Mouse (Mus musculus) heart, embryonic 11.5 days (tissue): ENCODE measurements around the gene Adcy5. TPM values are rescaled to one million over a fixed set of nuclear protein-coding genes. Genes with fewer than 3 reads are reported as not detected.

ENCODE experiments used
- ATAC-seq: fragments of 200-750 bp; cut with Nextera tagmentation; replicated peaks from 2 replicates; pipeline ENCODE4 v1.8.0; 2017; ENCODE audit warnings: moderate library complexity; ENCODE audit not compliant: insufficient number of reproducible peaks, low FRiP score, low TSS enrichment
- H3K27ac ChIP-seq: fragments of 300-500 bp; sonication (generic); 2 replicates; pipeline ENCODE4 v1.5.1; 2014; ENCODE audit warnings: mild to moderate bottlenecking, low read depth, low read length
- H3K27me3 ChIP-seq: fragments of 300-500 bp; sonication (generic); 2 replicates; pipeline ENCODE4 v1.6.1; 2014; ENCODE audit warnings: mild to moderate bottlenecking, low read length, mixed read lengths; ENCODE audit not compliant: control insufficient read depth, insufficient read depth
- H3K36me3 ChIP-seq: fragments of 300-500 bp; sonication (generic); 2 replicates; pipeline ENCODE4 v1.6.1; 2014; ENCODE audit warnings: mild to moderate bottlenecking, low read length, moderate library complexity, mixed read lengths; ENCODE audit not compliant: control insufficient read depth, insufficient read depth
- H3K4me1 ChIP-seq: fragments of 300-500 bp; sonication (generic); 2 replicates; pipeline ENCODE4 v1.6.1; 2014; ENCODE audit warnings: low read length; ENCODE audit not compliant: control insufficient read depth, insufficient read depth
- H3K4me2 ChIP-seq: fragments of 300-500 bp; sonication (generic); 2 replicates; pipeline ENCODE4 v1.6.1; 2014; ENCODE audit warnings: mild to moderate bottlenecking, moderate library complexity
- H3K4me3 ChIP-seq: fragments of 300-500 bp; sonication (generic); 2 replicates; pipeline ENCODE4 v1.5.1; 2014; ENCODE audit warnings: low read depth, low read length
- H3K9ac ChIP-seq: fragments of 300-500 bp; sonication (generic); 2 replicates; pipeline ENCODE4 v1.6.1; 2014; ENCODE audit warnings: mild to moderate bottlenecking, low read depth, low read length, moderate library complexity
- H3K9me3 ChIP-seq: fragments of 300-500 bp; sonication (generic); replicated peaks from 2 replicates; pipeline ENCODE4 v1.6.1; 2016; ENCODE audit warnings: low read length; ENCODE audit not compliant: control insufficient read depth
- WGBS: fragments of 180-500 bp; shearing (Covaris S2); extraction: QIAGEN DNeasy Blood & Tissue Kit; methylation state at CpG from one replicate; pipeline ENCODE4 v1.1.7; 2014; ENCODE audit not compliant: insufficient replicate concordance; 5-methylcytosine and 5-hydroxymethylcytosine counted together
- polyA plus RNA-seq: library from polyadenylated mRNA; unstranded; fragments of >200 nt; fragmentation: Nextera tagmentation; extraction: Ambion mirVana; gene quantifications from 2 replicates; pipeline ENCODE4 v1.2.1, GENCODE M21; 2014

Gene Adcy5
- polyA plus RNA-seq, 1 experiment from 2014 or later: 5.6 TPM

DNA sequence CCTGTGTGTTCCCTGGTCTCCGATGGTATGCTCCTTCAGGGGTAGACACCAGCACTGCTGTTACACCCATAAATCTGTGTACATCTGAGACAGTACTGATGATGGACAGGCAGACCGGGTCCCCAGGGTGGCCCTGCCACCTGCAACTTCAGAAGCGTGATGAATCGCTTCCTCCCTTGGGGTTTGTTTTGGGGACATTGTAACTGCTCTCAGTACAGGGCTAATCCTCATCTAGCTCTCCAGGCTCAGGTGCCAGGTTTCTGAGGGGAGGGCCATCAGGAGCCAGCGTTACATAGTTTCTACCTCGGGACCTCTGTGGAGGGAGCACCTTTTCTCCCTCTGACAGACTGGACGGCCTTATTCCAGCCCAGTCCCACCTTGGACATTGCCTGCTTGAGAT is 36.1 kb downstream of the Adcy5 start:
- no peak for ATAC-seq
- H3K9me3 ChIP-seq: no peaks in the 10 kb centered on the region
- no peaks in the 10 kb centered on the region for H3K27me3 ChIP-seq
- H3K27ac ChIP-seq: no peak overlapping the region
- no peak overlapping the region for H3K4me2 ChIP-seq
- no peak overlapping the region for H3K9ac ChIP-seq
- no peak overlapping the region for H3K4me3 ChIP-seq
- 77% methylated on average over 7 of the region's 7 CpGs for WGBS
- peaks cover 22% of the 10 kb centered on the region for H3K4me1 ChIP-seq
- H3K36me3 ChIP-seq: no peaks in the 10 kb centered on the region

DNA sequence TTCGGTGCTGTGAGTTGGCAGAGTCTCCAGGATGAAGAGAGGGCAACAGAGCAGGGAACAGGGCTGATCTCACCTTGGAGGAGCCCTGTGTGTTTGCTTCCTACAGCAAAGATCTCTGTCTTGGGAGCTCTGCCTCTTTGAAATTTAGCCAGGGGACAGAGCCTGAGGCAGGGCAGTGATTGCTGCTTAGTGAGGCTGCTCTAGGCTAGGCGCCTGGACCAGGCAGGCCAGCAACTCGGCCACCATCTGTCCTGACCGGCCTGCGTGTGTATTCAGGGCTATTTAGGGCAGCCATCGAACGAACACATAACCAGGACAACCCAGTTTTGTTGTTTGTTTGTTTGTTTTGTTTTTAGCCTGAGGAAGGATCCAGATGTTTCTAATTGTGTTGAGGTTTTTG is 36.6 kb downstream of the Adcy5 start:
- 70% methylated on average over 7 of the region's 7 CpGs for WGBS
- no peak for ATAC-seq
- peaks cover 22% of the 10 kb centered on the region for H3K4me1 ChIP-seq

GRCm38 (mm10) chr16:35192471-35192870 is 37.8 kb downstream of the Adcy5 start:
- H3K36me3 ChIP-seq: no peaks in the 10 kb centered on the region
- H3K27me3 ChIP-seq: no peaks in the 10 kb centered on the region
- peaks cover 22% of the 10 kb centered on the region for H3K4me1 ChIP-seq
- no peak overlapping the region; the same call in 1 of the 2 replicates for H3K9ac ChIP-seq
- no peak overlapping the region for H3K4me2 ChIP-seq
- WGBS: 89% methylated on average over 4 of the region's 4 CpGs
- H3K9me3 ChIP-seq: no peaks in the 10 kb centered on the region
- no peak overlapping the region for H3K4me3 ChIP-seq
- H3K27ac ChIP-seq: no peak overlapping the region
- ATAC-seq: no peak

More for the DNA sequence above, 36.6 kb downstream of the Adcy5 start:
- Histone ChIP-seq H3K36me3 (no peaks in the 10 kb centered on the region), H3K9ac (no peak overlapping the region), H3K9me3 (no peaks in the 10 kb centered on the region), H3K4me2 (no peak overlapping the region), H3K27ac (no peak overlapping the region), H3K4me3 (no peak overlapping the region), H3K27me3 (no peaks in the 10 kb centered on the region)

GRCm38 (mm10) chr16:35193357-35193756 is 38.7 kb downstream of the Adcy5 start:
- Histone ChIP-seq H3K4me2 (peak overlapping the region; percentile 11; the same call in 1 of the 2 replicates), H3K9me3 (no peaks in the 10 kb centered on the region), H3K36me3 (no peaks in the 10 kb centered on the region), H3K4me3 (no peak overlapping the region), H3K27ac (no peak overlapping the region), H3K9ac (no peak overlapping the region; the same call in 1 of the 2 replicates), H3K27me3 (no peaks in the 10 kb centered on the region), H3K4me1 (peaks cover 22% of the 10 kb centered on the region)
- 33% methylated on average over 3 of the region's 3 CpGs for WGBS
- ATAC-seq: no peak

- H3K4me2 ChIP-seq: no peak overlapping the region
- ATAC-seq: no peak
Observed at GRCm38 (mm10) chr16:35199721-35200431, 45.2 kb downstream of the Adcy5 start.

GRCm38 (mm10) chr16:35200432-35201142 is 45.9 kb downstream of the Adcy5 start:
- Histone ChIP-seq H3K4me3 (no peak overlapping the region), H3K27ac (peak overlapping the region; percentile 52), H3K4me2 (no peak overlapping the region), H3K9me3 (no peaks in the 10 kb centered on the region), H3K36me3 (no peaks in the 10 kb centered on the region), H3K27me3 (no peaks in the 10 kb centered on the region), H3K4me1 (peaks cover 27% of the 10 kb centered on the region), H3K9ac (no peak overlapping the region)
- no peak; the same call in 1 of the 2 replicates for ATAC-seq
- WGBS: 69% methylated on average over 9 of the region's 9 CpGs

More at GRCm38 (mm10) chr16:35199721-35200431, 45.2 kb downstream of the Adcy5 start:
- WGBS: 49% methylated on average over 6 of the region's 6 CpGs
- Histone ChIP-seq H3K4me3 (no peak overlapping the region), H3K9me3 (no peaks in the 10 kb centered on the region), H3K4me1 (peaks cover 24% of the 10 kb centered on the region), H3K9ac (no peak overlapping the region), H3K27ac (peak overlapping the region; percentile 52), H3K36me3 (no peaks in the 10 kb centered on the region), H3K27me3 (no peaks in the 10 kb centered on the region)

- Histone ChIP-seq H3K9ac (no peak overlapping the region), H3K27ac (peak overlapping the region; percentile 47; the same call in 1 of the 2 replicates), H3K9me3 (no peaks in the 10 kb centered on the region), H3K36me3 (no peaks in the 10 kb centered on the region), H3K4me3 (no peak overlapping the region), H3K27me3 (no peaks in the 10 kb centered on the region), H3K4me1 (peaks cover 32% of the 10 kb centered on the region), H3K4me2 (no peak overlapping the region)
- no peak for ATAC-seq
- 36% methylated on average over 5 of the region's 5 CpGs for WGBS
Observed at GRCm38 (mm10) chr16:35201281-35201680, 46.6 kb downstream of the Adcy5 start.

DNA sequence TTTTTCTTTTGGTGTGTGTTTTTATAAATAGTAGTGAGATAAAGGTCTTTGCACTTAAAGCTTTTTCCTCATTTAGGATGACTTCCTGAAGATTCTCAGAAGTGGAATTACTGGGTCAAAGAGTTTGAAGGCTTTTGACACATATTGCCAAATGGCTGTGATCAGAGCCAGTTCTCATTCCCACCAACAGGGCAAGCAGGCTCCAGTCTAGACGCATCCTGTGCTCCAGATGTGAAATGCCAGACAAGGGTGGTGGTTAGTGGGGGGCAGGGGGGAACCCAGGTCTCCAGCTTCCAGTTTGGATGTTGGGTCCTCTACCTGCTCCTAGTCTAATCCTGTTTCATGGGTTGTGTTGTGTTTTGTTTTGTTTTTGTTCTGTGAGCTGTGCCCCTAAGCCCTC is 48.8 kb downstream of the Adcy5 start:
- Histone ChIP-seq H3K4me3 (no peak overlapping the region), H3K27ac (no peak overlapping the region), H3K9ac (no peak overlapping the region), H3K36me3 (no peaks in the 10 kb centered on the region), H3K4me2 (no peak overlapping the region), H3K27me3 (no peaks in the 10 kb centered on the region), H3K9me3 (no peaks in the 10 kb centered on the region), H3K4me1 (peaks cover 39% of the 10 kb centered on the region)
- no peak for ATAC-seq
- 65% methylated on average over 1 of the region's 1 CpGs for WGBS
